Mouse (Mus musculus) CD4-positive, CD25-positive, alpha-beta regulatory T cell, adult 4 months (primary cell): ENCODE measurements around the gene Prdm13. TPM values are rescaled to one million over a fixed set of nuclear protein-coding genes. Genes with fewer than 3 reads are reported as not detected.

Experiments used
- ATAC-seq: one replicate; pipeline ENCODE4 v1.8.0; 2017
- polyA plus RNA-seq, 2 experiments: library from polyadenylated mRNA; unstranded; fragments of 100-300 nt; shearing (Covaris generic); gene quantifications; one replicate each; pipeline ENCODE4 v1.2.1; 2017

The Prdm13 gene
- polyA plus RNA-seq, result under 1 TPM in 1 of 2 experiments, not detected in 1; 0.26 TPM

DNA sequence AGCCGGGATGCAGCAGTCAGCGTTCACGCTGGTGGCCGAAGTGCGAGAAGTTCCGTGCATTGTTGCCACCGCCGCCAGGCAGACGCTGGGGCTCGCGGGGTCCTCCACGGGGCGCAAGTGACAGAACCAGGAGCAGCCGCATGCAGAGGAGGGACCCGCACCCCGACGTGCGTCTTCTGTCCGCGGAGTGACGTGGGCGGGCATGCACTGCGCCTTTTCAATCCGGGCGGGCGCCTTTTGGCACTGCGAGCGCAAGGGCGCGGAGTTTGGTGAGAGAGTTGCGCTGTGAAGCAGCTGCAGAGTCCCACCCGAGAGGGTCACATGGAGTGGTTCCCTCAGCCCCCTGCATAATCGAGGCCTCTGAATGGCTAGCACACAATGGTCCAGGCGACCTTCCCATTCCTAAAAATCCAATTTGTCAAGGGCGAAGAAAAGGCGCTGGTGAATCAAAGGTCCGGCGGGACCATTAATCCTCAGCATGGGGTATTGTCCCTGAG, at the start of gene Prdm13:
Gene Prdm13 (minus strand): TSS at position 369 of the 497 bp plus-strand sequence.
- ATAC-seq, result no peak

DNA sequence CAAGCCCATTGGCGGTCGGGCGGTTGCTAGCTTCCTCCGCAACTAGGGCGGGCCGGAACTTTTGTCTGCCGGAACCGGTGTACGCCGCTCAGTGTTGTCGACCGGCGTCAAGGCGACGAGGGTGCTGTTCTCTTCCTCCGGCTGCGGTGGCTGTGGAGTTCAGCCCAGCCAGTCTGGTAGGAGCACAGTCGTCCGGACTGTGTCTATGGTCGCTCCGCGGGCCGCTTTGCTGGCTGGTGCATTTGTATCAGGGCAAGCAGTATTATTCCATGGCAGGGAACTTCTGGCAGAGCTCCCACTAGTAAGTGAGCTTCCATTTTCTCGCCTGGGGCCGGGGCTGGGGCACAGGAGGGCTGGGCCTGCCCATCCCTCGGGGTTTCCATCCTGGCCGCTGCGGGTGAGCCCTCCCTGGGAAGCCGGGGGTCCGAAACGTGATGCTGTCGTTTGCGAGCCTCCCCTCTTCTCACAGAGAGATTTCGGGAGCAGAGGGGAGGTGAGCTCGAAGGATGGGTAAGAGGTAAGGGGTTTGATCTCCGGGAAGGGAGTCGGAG, 41.9 kb upstream of the Prdm13 start, which contains the start of gene Ccnc:
Gene Ccnc (plus strand): TSS at position 87 of the 551 bp plus-strand sequence.
- ATAC-seq, result peak; percentile 99

DNA sequence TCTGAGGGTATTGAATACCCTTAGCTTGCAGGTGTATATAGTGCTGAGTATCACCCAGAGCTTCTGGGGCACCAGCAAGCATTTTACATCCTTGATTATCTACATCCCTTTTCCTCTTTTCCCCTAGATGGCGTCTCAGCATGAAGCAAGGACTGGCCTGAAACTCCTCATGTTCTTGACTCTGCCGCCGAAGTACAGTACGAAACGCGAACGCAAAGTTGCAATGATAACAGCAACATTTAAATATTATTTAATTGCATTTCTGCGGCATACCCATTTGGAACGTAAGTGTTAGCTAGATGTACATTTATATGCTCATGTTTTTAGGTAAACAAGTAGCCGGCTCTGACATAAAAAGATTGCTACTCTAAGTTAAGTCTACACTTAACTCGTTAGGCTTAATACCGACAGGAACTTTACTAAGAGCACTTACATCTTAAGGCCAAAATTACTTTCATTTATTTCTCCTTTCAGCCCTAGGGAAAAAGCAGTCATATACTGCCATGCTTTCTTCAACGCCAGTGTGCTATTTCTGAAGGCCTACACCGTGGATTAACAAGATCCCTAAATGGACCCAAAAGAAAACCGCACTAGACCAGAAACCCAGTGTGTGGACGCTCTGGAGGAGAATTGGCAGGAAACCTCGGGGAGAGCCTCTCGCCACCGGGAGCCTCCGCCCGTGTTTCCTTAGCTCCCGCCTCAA, 41.3 kb upstream of the Prdm13 start:
- ATAC-seq, result peak; percentile 31

DNA sequence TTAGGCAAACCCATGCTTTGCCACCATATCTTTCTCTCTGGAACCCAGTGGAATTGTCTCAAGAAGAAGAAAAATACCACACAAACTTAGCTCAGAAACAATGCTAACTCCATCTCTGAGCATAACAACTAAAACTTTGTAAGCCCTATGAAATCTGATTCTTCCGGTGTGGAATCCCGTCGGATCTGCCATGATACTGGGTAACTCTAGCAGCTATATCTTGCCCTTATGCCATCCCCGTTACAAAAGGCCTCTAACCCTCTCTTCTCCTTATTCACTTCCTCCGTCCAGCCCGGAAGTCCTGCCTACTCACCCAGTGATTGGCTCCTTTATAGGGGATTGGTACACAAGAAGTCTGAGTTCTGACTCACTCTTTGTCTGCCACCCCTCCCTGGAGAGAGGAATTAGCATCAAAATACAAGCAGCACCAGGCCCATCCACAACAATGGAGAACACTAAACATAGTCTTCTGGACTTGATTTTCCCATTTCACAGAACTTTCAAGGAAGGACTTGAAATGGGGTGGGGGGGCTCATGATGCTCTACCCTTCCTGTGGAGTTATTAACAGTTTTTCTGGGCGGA, 37.1 kb upstream of the Prdm13 start:
- no peak for ATAC-seq

DNA sequence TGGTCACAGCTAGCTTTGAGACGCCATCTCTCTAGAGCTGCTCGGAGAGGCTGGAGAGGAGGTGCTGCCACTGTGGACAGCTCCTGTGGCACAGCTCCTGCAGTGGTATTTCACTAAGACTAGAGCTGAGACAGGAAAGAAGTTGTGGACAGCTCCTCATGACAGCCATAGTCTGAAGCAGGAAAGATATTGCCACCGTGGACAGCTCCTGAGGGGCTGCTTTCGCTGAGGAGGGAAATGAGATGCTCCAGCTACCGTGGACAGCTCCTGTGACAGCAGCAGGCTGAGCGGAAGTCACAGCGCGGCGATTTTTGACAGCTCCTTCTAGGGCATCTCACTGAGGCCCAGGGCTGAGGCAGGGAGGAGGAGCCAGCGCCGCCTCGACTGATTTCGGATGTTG, 26.4 kb upstream of the Prdm13 start:
- peak; percentile 96 for ATAC-seq

DNA sequence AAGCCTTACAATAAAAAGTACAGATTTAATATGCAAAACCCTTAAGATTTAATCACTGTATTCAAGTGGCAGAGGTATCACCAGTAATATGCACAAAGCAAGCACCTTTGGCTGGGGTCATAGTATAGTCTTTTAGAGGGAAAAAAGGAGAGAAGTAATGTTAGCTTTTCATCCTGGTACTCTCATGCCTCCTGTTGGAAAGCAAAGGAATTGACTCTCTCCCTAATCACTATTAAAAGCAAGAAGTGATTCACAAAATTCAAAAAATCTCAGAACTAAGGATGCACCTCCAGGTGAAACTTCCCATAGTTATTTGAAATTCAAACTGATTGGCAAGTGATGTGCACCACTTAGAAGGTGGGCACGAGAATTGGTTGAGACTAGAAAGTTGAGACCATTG, 19.3 kb upstream of the Prdm13 start:
- ATAC-seq, result no peak

DNA sequence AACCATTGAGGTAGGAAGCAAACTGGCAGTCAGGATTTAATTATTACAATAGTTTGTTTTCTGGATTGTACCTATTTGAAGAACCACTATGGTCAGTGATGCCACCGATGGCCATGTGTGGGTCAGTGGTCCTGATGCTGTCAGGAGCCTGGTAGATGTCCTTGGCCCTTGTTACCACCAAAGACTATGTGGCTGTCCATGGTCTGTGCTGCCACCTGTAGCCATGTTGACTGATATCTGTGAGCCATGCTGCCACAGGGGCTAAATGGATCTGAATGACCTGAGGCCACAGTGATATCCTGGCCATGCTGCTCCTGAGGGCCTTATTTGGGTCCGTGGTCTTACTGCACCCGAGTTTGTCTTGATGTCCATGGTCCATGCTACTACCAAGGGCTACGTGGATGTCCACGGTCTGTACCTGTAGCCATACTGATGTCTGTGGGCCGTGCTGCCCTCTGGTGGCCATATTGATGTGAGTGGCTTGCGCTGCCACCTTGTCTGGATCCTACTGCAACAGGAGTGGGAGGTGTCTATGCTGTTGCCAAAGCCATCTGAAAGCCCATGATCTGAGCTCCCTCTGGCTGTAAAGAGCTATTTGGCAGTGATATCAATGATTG, 10.0 kb upstream of the Prdm13 start:
- peak; percentile 88 for ATAC-seq

DNA sequence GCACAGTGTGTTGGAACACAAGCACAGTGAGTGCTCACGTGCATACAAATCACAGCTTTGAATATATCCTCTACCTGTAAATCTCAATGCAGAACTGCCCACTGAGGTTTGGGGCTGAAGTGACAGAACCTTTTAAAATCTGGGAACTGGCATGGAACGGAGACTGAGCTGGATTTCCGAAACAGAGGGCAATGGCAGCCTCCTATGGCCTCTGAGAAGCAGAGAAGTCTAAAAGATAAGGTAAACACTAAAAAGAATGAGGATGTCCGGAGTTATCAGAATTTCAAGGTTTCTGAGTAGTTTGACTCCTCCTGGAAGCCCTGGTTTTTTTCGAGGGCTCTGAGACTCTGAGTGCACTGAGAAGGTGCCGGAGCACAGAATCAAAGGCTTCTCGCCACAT, 4.5 kb upstream of the Prdm13 start:
- ATAC-seq, result no peak

DNA sequence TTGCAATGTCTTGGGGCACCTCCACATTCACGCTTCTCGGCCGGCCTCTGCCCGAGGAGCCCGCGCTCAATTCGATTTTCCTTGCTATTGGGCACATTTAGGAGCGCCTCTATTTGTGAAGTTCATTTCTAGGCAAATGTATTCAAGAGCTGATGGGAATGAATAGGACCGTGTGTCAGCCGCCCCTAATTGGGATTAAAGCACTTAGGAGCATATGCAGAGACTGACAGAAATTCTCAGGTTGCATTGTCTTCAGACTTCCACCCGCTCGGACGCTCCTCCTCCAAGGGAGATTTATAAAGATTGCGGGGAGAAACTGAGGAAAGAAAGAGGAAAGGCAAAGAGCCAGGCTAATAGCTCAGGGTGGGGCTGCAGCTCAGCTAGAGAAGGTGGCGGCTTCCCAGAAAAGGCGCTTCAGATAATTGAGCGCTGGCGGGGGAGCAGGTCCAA, 3.8 kb upstream of the Prdm13 start:
- ATAC-seq, result no peak

DNA sequence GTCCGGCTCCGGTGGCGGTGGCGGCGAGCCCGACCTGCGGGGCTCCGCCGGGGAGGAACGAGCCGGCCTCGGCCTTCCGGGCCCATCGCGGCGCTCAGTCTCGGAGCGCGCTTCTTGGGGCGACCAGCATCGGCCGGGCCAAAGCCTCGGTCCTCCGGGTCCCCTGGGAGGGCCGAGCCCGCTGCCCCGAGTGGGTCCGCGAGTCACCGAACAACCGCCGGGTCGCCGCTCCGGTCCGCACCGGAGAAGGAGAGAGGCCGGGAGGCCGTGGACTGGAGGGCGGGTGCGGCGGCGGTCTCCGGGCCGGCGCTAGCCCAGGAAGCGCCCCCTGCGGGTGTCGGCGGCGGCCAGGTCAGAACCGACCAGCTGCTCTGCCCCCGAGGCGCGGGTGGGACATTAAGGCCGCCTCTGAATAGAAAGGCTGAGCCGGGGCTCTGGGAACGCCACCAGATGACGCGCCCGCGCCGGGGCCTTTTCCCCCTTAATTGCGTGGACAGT, 3.0 kb upstream of the Prdm13 start:
- no peak for ATAC-seq

DNA sequence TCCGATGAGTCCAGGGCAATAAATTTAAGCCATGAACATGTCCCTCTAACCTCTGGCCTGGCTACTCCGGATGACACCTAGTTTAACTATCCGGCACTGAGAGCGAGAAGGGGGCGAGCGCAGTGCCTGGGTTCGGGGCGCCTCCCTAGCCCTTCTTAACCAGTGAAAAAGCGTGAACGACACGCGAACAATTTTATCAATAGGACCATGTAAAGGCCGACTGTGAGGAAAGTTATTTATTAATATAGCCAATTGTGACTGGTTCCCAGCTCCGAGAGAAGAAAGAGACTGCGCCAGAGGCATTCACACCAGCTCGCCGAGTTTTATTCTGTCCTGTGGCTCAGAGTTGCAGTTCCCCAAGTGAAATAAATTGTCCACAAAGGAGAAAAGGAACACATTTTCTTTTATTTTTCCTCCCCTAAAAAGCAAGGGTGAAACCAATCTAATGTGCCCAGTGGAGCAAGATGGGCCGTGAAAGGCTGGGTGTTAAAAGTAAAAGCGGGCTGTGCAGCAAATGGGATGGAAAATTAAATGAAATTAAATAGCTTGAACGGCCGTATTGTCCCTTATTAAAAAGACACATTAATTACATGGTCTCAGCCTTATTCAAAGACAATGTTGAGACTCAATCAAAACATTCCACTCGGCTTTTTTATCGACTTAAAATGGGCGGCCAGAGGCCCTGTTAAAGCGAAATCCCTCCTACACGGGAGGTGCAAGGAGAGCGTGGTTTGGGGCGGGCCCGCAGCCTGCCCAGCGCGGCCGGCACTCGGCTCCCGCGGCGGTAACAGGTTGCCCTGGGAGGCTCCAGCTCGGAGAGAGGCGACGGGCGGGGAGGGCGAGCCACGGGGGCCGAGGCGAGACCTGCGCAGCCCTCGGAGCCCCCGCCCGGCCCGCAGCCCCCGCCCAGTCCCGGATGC, 2.3 kb upstream of the Prdm13 start:
- ATAC-seq, result peak; percentile 27

DNA sequence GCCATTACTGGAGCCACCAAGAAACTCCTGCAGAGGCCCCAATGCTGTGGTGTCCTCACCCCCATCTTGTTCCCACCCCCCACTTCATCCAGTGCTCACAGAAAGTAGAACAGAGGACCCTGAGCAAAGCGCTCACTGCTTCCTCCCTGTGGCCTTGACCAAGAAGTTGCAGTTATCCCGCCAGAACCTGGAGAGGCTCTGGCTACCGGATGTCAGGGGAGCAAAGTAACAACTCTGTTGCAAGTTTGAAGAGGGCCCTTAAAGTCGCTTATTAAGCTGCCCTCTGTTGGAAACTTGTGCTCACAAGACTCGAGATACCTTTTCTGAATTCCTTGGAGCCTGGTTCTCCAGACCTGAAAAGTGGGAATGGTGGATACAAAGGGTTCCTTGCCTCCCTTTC, 1.2 kb upstream of the Prdm13 start:
- ATAC-seq, result no peak

DNA sequence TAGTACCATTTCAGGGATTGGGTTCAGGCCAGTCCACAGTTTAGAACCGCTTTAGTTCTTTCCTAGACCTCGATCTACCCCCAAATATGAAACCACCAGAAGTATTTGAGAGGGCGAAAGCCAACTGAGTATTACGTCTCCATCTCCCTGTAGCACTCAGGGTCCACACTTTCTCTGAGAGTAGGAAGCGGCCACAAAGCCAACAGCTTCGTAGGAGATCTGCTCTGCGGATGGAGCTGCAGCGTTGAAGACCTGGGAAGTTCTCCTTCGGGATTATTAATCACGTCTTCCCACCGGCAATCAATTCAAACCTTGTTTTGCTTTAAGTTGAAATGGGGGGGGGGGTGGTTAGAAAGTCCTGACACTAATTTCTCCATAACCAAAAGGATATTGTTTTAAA, 653 bp upstream of the Prdm13 start:
- ATAC-seq, result no peak

DNA sequence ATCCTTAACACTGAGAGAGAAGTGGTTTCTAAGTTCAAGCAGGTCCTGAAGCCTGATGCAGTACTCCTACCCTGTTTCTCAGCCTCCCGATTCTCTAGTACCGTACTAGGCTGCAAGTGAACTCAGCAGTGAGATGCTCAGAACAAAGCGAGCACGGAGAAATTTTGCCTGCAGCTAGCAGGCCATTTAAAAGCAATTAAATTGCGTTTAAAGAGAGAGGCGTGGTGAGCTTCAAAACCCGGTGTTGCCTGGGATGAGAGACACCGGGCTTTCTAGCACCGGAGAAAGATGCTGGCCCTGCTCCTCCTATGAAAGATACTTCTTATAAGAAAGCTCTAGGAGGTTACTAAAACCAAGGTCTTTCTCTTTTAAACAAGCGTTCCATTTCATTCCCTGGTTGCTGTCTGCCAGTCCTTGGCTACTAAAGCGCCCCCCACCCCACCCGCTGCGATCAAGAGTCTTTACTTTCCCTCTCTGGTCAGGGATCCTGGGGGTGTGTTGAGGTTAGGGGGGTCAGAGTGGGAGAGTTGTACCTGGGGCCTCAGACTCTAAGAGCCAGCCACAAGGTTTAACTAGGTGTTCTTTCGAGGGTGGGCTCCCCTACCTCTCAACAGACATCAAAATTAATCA, 1.3 kb downstream of the Prdm13 start:
- ATAC-seq, result no peak

DNA sequence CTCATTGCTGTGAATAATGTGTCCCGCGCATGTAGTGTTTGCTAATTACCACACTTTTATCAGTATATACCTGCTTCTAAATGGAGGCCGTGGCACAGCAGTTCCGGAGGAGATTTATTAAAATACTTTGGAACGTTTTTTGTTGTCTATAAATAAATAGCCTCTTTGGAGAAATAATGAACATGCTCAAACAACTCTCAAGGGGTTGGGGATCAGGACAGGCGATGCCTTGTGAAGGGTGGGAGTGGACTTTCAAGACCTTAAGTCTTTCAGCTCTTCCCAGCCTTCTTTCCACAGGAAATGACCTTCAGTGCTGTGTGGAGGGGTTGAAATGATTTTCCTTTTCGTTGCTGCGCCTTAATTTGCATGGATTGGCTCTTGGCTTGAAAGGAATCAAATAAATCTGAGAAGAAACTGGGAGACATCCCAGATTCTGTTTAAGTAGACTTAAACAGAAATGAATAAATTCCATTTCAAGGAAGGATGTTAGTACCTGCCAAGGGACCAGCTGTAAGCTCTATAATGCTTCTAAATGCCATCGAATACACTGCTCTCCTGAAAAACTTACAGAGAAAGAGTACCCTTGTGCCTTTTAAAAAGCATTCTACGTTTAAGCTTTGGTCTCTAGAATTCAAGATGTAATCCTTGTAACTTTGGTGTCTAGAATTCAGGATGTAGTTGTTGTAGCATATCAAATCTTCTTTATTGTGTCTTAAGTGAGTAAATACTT, 3.2 kb downstream of the Prdm13 start:
- ATAC-seq, result no peak

DNA sequence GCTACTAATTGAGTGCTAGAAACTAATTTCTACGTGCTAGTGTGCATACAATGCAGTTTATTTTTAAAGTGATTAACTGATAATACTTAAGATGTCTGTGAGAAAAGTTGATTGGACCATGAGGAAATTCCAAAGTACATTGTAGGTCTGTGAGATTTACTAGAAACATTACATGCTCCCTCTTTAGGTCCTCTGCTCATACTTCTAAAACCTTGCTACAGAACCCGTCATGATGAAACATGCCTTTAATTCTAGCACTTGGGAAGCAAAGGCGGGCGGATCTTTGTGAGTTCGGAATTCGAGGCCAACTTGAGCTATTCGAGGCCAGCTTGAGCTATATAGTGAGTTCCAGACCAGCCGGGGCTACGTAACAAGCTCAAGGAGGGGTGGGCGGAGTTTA, 4.8 kb downstream of the Prdm13 start:
- ATAC-seq, result no peak

DNA sequence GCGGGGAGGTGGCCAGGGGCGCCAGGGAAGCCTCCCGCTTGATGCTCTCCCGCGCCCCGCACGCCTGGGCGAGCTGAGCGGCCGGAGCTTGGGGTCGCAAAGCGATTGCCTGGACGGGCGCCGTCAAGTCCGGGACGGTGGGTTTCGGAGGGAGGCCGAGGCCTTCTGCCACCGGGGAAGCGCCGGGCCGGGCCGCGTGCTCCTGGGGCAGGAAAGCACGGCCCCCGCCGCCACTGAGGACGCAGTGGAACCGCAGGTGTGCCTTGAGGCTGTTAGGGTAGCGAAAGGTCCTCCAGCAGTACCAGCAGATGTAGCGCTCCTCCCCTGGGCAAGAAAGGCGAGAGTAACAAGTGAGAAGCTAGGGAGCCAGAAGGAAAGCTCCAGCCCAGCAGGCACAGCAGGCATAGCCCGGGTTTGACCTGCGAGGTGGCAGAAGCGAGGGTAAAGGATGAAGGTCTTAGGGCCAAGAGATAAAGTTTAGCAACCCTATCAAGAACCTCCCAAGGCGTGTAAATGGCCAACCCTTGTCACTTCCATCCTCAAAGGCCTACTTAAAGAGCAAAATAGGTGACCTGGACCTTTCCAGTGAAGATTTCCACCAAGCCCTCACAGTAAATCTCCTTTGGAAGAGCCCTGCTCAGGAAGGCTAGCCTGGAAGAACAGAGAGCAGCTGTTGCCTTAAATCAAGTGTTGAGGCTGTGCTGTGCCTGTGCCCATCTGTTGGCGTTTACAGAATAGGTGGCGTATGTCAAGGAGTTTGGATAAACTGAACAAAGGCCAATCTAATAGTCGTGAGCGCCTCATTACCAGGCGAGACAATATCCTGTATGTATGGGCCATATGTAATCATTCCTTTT, 5.9 kb downstream of the Prdm13 start:
- ATAC-seq, result no peak

DNA sequence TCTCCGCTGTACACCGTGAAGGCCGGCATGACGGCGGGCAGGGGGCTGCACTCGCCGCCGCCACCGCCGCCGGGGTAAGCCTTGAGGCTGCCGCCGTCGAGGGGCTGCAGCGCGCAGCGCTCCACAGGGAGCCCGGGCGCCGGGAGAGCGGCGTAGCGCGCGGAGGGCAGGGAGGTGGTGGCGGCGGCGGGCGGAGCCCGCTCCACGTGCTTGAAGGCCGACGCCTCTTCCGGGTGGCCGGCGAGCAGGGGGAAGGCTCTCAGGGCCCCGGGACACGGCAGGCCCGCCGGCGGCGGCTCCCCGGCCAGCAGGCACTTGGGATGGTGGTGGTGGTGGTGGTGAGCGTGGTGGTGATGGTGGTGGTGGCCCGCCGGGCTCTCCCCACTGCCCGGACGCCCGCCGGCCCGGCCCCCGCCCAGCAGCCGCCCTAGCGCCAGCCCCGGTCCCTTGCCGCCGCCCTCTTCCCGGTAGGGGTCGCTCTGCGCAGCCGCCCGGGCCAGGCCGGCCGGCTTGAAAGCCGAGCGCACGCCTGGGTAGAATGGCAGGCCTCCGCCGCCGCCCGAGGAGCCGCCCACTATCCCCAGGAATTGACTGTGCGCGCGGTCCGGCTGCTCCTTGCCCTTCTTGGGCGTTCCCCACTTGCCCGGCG, 6.7 kb downstream of the Prdm13 start:
- ATAC-seq, result peak; percentile 34
